ENCODE assay signal across 9 mouse cellular contexts in the genomic region with DNA sequence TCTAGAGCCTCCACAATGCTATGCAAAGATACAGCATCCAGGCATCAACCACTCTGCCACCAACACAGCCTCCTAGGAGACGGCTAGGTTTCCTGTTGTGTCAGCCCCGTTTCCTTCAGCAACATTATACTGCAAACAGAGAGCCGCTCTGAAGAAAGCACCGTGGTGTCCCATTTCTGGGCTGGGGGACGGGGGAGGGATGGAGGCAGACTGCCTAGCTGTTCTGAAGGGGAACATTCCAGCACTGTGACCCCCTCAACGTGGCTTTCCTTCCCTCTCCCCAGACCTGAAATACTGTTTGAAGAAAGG.
A peak's percentile ranks its signal among the peaks of the same experiment; 100 is the strongest.
DNase-seq lines count a peak whose midpoint lies in the region; ATAC-seq and TF ChIP-seq lines count a peak whose summit lies in the region.
"Had no signal": no experiment of that assay in that cellular context is flagged by ENCODE, and none has a peak within 500 bp of the region (broad histone marks: within the 10 kb centered on the region; RNA-seq: fewer than 3 reads in every experiment).

No protein-coding gene starts in this region.

- WGBS in hindbrain, embryonic 13.5 days = 50% methylated on average over 6 of the region's 6 CpGs
- 38% methylated on average over 6 of the region's 6 CpGs for WGBS in liver, embryonic 14.5 days (ENCODE audit: insufficient replicate concordance)

- H3K9me3 ChIP-seq in hindbrain, embryonic 13.5 days = no peaks in the 10 kb centered on the region
- H3K9me3 ChIP-seq in liver, embryonic 14.5 days (ENCODE audit: control insufficient read depth, low read length) = no peaks in the 10 kb centered on the region

- no peak for TF ChIP-seq CTCF in liver, embryonic 14.5 days (IDR thresholded peaks at IDR 0.05; ENCODE audit: low read depth)

- 0 out of 2 replicates have a peak, but pooled peaks cover 3% of the 10 kb centered on the region for H3K36me3 ChIP-seq in hindbrain, embryonic 13.5 days
- H3K36me3 ChIP-seq in liver, embryonic 14.5 days (replicated peaks; ENCODE audit: control insufficient read depth, insufficient read depth, low read depth) = no peaks in the 10 kb centered on the region

- H3K9ac ChIP-seq in hindbrain, embryonic 13.5 days = no peak overlapping the region
- no peak overlapping the region for H3K9ac ChIP-seq in liver, embryonic 14.5 days (replicated peaks)

- no peak overlapping the region for H3K4me3 ChIP-seq in hindbrain, embryonic 13.5 days
- no peak overlapping the region for H3K4me3 ChIP-seq in liver, embryonic 14.5 days (ENCODE audit: insufficient read depth in 1 of 2, low read depth in 2 of 2, low read length in 2 of 2)
- H3K4me3 ChIP-seq: erythroblast, embryonic 14.5 days had no signal

- no peak overlapping the region for H3K4me2 ChIP-seq in hindbrain, embryonic 13.5 days
- no peak overlapping the region for H3K4me2 ChIP-seq in liver, embryonic 14.5 days (ENCODE audit: low read depth)

- H3K4me1 ChIP-seq in hindbrain, embryonic 13.5 days (replicated peaks) = peaks cover 29% of the 10 kb centered on the region
- peaks cover 20 to 39% of the 10 kb centered on the region in 2 experiments; a peak in 3 of 4 replicates for H3K4me1 ChIP-seq in liver, embryonic 14.5 days (replicated peaks; ENCODE audit: control insufficient read depth in 2 of 2, insufficient read depth in 2 of 2, low read length in 1 of 2)

- peak; percentile 38 for ATAC-seq in activated CD4-positive, CD25-positive, alpha-beta regulatory T cell, adult 4 months
- ATAC-seq in hindbrain, embryonic 13.5 days (ENCODE audit: low FRiP score) = peak; percentile 61
- no peak for ATAC-seq in liver, embryonic 14.5 days (ENCODE audit: insufficient read depth)

- no peaks in the 10 kb centered on the region for H3K27me3 ChIP-seq in hindbrain, embryonic 13.5 days
- H3K27me3 ChIP-seq in liver, embryonic 14.5 days (ENCODE audit: control insufficient read depth, insufficient read depth, low read length) = no peaks in the 10 kb centered on the region

- DNase-seq in embryo, embryonic 10.5 days (ENCODE audit: low spot score) = peak; percentile 40
- DNase-seq in embryo, embryonic 10 days (ENCODE audit: low spot score) = no peak
- no peak for DNase-seq in liver, embryonic 14.5 days (ENCODE audit: low read depth in 3 of 3, low spot score in 3 of 3)
- DNase-seq in layer of hippocampus, adult 18-20 months (ENCODE audit: low spot score in 2 of 2) = no peak
- DNase-seq in cerebellum, adult 8-10 months = no peak
- DNase-seq in cerebellum, adult 9-10 months = no peak

- no peak for TF ChIP-seq EP300 in liver, embryonic 14.5 days (IDR thresholded peaks at IDR 0.05; ENCODE audit: low read depth)

- peak overlapping the region; percentile 50; the same call in 1 of the 2 replicates for H3K27ac ChIP-seq in hindbrain, embryonic 13.5 days
- peak overlapping the region; percentile 12 for H3K27ac ChIP-seq in liver, embryonic 14.5 days
